Mouse (Mus musculus): ENCODE data around the gene Gm49358. TPM values are rescaled to one million over a fixed set of nuclear protein-coding genes. Genes with fewer than 3 reads are reported as not detected.

Gene Gm49358
- polyA plus RNA-seq, 1 experiment from 2014 or later, result not detected

DNA sequence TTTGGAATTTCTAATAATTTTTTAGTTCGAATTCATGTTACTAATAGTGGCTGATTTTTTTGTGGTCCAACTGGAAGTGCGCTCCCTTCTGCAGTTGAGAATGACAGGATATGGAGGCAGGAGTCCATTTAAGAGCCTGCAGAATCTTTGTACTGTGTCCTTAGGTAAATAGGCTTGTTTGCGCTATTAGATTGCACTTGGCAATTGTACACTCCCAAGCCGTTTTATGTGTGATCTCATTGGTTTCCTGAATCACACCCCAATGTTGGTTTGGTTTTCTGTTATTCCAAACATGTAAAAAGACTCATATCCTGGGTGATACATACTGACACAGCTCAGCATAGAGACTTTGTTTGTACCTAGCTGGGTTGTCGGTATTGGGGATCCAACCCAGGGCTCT, 19.8 kb downstream of the Gm49358 start:
- Histone ChIP-seq H3K4me2 (no peak overlapping the region), H3K9me3 (ENCODE audit: low read depth, low read length) (no peaks in the 10 kb centered on the region), H3K9ac (no peak overlapping the region), H3K27me3 (ENCODE audit: insufficient read depth, low read length) (no peaks in the 10 kb centered on the region), H3K4me1 (ENCODE audit: insufficient read depth) (peaks cover 4% of the 10 kb centered on the region; the same call in 1 of the 2 replicates), H3K36me3 (ENCODE audit: insufficient read depth) (no peaks in the 10 kb centered on the region), H3K27ac (ENCODE audit: low read depth) (no peak overlapping the region), H3K4me3 (ENCODE audit: low read depth, low read length) (no peak overlapping the region)
- WGBS, result 69% methylated on average over 5 of the region's 5 CpGs
- ATAC-seq (ENCODE audit: insufficient read depth), result no peak
- no peak for TF ChIP-seq CTCF (IDR thresholded peaks at IDR 0.05; ENCODE audit: low read depth)
- no peak for DNase-seq

DNA sequence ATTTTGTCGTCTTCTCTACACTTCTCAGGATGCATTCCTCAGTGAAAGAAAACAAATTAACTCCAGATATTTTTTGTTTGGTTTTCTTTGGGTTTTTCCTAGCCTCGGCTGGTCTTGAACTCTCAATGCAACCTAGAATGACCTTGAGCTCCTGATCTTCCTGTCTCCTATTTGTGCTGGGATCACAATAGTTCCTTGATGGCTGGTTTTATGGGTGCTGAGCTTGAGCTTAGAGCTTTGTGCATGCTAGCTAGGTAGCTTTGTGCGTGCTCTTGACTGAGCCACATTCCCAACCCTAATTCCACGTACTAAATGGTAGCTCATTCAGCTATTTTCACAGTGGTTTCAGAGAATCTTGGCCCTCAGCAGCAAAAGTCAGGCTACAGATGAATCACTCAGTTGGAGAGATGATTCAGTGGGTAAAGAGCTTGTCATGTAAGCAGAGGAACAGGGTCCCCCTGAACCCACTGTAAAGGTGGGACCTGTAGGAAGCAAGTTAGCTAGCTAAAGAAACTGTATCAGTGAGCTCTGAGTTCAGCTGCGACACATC, 20.4 kb downstream of the Gm49358 start:
- no peak for ATAC-seq (ENCODE audit: insufficient read depth)
- DNase-seq, result no peak
- no peak for TF ChIP-seq CTCF (IDR thresholded peaks at IDR 0.05; ENCODE audit: low read depth)
- Histone ChIP-seq H3K4me1 (ENCODE audit: insufficient read depth) (peaks cover 4% of the 10 kb centered on the region; the same call in 1 of the 2 replicates), H3K4me2 (no peak overlapping the region), H3K9me3 (ENCODE audit: low read depth, low read length) (no peaks in the 10 kb centered on the region), H3K4me3 (ENCODE audit: low read depth, low read length) (no peak overlapping the region), H3K36me3 (ENCODE audit: insufficient read depth) (no peaks in the 10 kb centered on the region), H3K27me3 (ENCODE audit: insufficient read depth, low read length) (no peaks in the 10 kb centered on the region), H3K9ac (no peak overlapping the region), H3K27ac (ENCODE audit: low read depth) (no peak overlapping the region)
- WGBS, result 75% methylated on average over 5 of the region's 5 CpGs

DNA sequence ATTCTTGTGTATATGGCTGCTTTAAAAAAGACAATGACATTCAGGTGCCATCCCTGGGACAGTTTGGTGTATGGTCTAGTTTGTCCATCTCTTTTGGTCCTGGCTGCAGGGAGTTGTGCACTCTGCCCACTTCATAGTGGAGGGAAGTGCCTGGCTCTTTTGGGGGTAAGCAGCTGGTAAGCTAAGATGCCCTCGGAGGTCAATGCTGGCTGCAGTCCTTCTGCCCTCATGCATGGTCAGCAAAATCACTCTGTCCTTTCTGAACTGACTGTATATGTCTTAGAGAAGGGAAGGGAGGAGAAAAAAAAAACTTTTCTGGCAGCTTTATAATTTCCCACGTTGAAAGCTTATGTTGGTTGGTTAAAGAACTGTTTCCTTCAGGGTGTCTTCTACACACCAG, 21.6 kb downstream of the Gm49358 start:
- no peak overlapping the region for H3K4me2 ChIP-seq
- ATAC-seq (ENCODE audit: insufficient read depth) (no peak), DNase-seq (no peak)
- no peaks in the 10 kb centered on the region for H3K36me3 ChIP-seq (ENCODE audit: insufficient read depth)
- 68% methylated on average over 2 of the region's 2 CpGs for WGBS
- H3K27ac ChIP-seq (ENCODE audit: low read depth), result no peak overlapping the region
- no peak for TF ChIP-seq CTCF (IDR thresholded peaks at IDR 0.05; ENCODE audit: low read depth)
- no peaks in the 10 kb centered on the region for H3K27me3 ChIP-seq (ENCODE audit: insufficient read depth, low read length)
- no peak overlapping the region for H3K4me3 ChIP-seq (ENCODE audit: low read depth, low read length)
- no peaks in the 10 kb centered on the region for H3K9me3 ChIP-seq (ENCODE audit: low read depth, low read length)
- no peaks in the 10 kb centered on the region for H3K4me1 ChIP-seq (ENCODE audit: insufficient read depth)
- H3K9ac ChIP-seq, result no peak overlapping the region

DNA sequence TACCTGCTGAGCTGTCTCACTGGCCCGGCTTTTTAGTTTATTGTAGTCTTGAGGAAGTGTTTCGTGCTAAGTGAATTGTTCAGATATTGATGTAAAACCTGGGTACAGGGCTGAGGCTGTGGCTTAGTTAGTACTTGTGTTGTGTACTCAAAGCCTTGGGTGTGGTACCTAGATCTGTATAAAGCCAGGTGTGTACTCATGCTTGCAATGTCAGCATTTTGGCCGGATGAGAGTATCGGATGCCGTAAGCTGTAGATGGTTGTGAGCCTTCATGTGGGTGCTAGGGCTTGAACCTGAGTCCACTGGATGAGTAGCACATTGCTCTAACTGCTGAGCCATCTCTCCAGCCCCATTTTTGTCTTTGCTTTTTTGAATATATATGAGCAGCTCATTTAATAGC, 22.3 kb downstream of the Gm49358 start:
- no peaks in the 10 kb centered on the region for H3K9me3 ChIP-seq (ENCODE audit: low read depth, low read length)
- no peak overlapping the region for H3K4me3 ChIP-seq (ENCODE audit: low read depth, low read length)
- H3K9ac ChIP-seq, result no peak overlapping the region
- H3K27me3 ChIP-seq (ENCODE audit: insufficient read depth, low read length), result no peaks in the 10 kb centered on the region
- no peaks in the 10 kb centered on the region for H3K36me3 ChIP-seq (ENCODE audit: insufficient read depth)
- no peak for TF ChIP-seq CTCF (IDR thresholded peaks at IDR 0.05; ENCODE audit: low read depth)
- no peak overlapping the region for H3K4me2 ChIP-seq
- DNase-seq (no peak), ATAC-seq (ENCODE audit: insufficient read depth) (no peak)
- WGBS, result 90% methylated on average over 5 of the region's 5 CpGs
- H3K4me1 ChIP-seq (ENCODE audit: insufficient read depth), result no peaks in the 10 kb centered on the region
- no peak overlapping the region for H3K27ac ChIP-seq (ENCODE audit: low read depth)

DNA sequence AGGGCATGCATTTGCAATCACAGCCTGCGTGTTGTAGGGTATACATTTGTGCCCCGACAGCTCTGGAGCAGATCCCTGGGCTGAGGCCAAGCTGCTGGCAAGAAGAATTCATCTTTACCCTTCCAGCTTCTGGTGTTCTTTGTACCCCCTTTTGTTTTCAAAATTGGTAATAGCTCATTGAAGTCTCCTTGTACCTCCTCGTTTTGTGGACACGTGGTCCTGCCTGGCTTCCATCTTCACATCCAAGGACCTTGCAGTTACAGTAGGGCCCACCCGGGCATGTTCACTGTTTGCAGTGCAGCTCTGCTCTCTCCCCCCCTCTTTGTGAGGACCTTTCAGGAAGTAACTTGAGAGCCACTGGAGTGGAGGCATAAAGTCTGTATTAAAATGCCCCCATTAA, 24.4 kb downstream of the Gm49358 start:
- Histone ChIP-seq H3K36me3 (ENCODE audit: insufficient read depth) (no peaks in the 10 kb centered on the region), H3K4me1 (ENCODE audit: insufficient read depth) (no peaks in the 10 kb centered on the region), H3K9ac (no peak overlapping the region), H3K27me3 (ENCODE audit: insufficient read depth, low read length) (no peaks in the 10 kb centered on the region), H3K4me2 (no peak overlapping the region), H3K27ac (ENCODE audit: low read depth) (no peak overlapping the region), H3K9me3 (ENCODE audit: low read depth, low read length) (no peaks in the 10 kb centered on the region), H3K4me3 (ENCODE audit: low read depth, low read length) (no peak overlapping the region)
- WGBS, result 33% methylated on average over 5 of the region's 5 CpGs
- TF ChIP-seq CTCF (IDR thresholded peaks at IDR 0.05; ENCODE audit: low read depth), result no peak
- DNase-seq (no peak), ATAC-seq (ENCODE audit: insufficient read depth) (no peak)

DNA sequence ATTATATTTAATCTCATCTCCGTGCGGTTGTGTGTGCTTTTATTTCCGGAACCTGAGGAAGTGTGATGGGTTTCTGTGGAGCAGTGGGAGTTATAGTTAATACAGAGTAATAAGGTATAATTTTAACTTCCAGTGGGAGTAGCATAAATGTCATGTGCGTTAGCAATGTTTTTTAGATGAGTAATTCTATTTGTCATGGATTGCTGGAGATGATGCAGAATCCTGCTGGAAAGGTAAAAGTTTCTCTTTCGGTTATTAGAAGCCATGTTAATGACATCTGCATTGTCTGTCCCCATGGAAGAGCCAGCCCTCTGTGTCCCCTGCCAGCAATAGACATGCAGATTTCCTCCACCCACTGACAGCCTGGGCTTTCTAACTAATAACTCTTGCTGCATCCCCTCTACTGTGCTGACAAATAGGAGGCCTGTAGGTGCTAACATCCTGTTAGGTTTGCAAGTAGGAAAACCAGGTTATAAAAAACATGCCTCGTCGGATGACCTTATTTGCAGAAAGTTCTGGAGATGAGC, 25.4 kb downstream of the Gm49358 start:
- Histone ChIP-seq H3K9ac (no peak overlapping the region), H3K36me3 (ENCODE audit: insufficient read depth) (no peaks in the 10 kb centered on the region), H3K4me1 (ENCODE audit: insufficient read depth) (no peaks in the 10 kb centered on the region), H3K4me3 (ENCODE audit: low read depth, low read length) (no peak overlapping the region), H3K27ac (ENCODE audit: low read depth) (no peak overlapping the region), H3K4me2 (no peak overlapping the region), H3K27me3 (ENCODE audit: insufficient read depth, low read length) (no peaks in the 10 kb centered on the region), H3K9me3 (ENCODE audit: low read depth, low read length) (no peaks in the 10 kb centered on the region)
- ATAC-seq (ENCODE audit: insufficient read depth), result no peak
- WGBS, result 78% methylated on average over 7 of the region's 7 CpGs
- TF ChIP-seq CTCF (IDR thresholded peaks at IDR 0.05; ENCODE audit: low read depth), result no peak
- DNase-seq, result no peak

DNA sequence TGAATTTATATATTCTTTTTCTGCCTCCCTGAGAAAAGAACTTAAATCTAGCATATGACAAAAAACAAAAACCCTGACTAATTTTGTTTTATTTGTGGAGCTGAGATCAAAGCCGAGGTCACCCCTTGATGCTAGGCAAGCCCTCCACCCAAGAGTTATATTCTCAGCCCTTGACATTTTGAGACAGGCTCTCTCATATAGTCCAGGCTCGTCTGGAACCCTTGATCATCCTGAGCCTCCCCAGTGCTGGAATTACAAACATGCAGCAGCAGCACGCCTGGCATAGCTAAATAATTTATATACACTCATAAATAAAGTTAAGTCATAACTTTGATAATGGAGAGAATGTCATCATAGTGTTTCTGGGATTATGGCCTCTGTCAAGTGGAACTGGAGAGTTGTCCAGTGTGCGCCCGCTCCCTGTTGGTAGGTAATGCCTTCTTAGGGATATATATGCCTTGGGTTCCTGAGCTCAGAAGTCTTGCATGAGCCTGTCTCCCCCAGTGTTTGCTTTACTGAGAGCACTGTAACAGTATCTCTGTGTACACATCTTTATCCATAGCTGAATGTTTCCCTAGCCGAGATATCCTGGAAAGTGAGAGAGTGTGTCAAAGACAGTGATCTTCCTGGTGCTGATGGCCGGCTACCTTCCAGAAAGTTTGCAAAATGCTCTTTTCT, 27.9 kb downstream of the Gm49358 start:
- no peaks in the 10 kb centered on the region for H3K9me3 ChIP-seq (ENCODE audit: low read depth, low read length)
- WGBS, result 44% methylated on average over 7 of the region's 7 CpGs

More for the DNA sequence above, 27.9 kb downstream of the Gm49358 start:
- H3K9ac ChIP-seq, result no peak overlapping the region
- no peak overlapping the region for H3K27ac ChIP-seq (ENCODE audit: low read depth)
- DNase-seq (no peak), ATAC-seq (ENCODE audit: insufficient read depth) (no peak)
- 0 out of 2 replicates have a peak overlapping the region, but pooled peaks have one; percentile 20 for H3K4me2 ChIP-seq
- H3K36me3 ChIP-seq (ENCODE audit: insufficient read depth), result no peaks in the 10 kb centered on the region
- no peaks in the 10 kb centered on the region for H3K4me1 ChIP-seq (ENCODE audit: insufficient read depth)
- no peak for TF ChIP-seq CTCF (IDR thresholded peaks at IDR 0.05; ENCODE audit: low read depth)
- H3K27me3 ChIP-seq (ENCODE audit: insufficient read depth, low read length), result no peaks in the 10 kb centered on the region
- no peak overlapping the region for H3K4me3 ChIP-seq (ENCODE audit: low read depth, low read length)
